Mouse (Mus musculus): ENCODE data around the gene Gm10799.
"Not testable (repeated sequence)": the region's sequence is repeated elsewhere in the genome, so short reads cannot be mapped to it uniquely, and the experiment has no call there.

The Gm10799 gene

GRCm38 (mm10) chr2:104065526-104065925, 2.8 kb downstream of the Gm10799 start, which contains the start of gene Gm10912:
Gm10912 (plus strand) TSS chr2:104065826.
- in situ Hi-C loops (cut with MboI) = not testable (repeated sequence)

- in situ Hi-C loops (cut with MboI) = no loop called here
These were observed 4.2 kb downstream of the Gm10799 start for GRCm38 (mm10) chr2:104064152-104064551.

DNA sequence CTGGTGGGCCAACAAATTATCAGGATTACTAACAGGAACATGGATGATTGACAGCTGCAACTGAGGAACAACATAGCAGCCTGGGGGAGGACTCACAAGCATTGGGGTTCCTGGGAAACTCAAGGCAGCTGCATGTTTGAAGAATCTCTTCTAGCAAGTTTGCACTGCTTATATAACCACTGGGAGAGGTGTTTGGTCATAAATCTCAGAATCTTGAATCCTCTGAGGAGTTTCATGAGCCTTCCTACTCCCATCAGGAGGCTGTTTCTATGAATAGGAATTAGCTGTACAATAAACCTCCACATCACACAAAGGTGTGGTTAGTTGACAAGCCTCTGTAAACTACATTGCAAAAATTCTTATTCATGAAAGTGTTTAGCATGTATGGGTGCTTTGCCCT, 5.7 kb downstream of the Gm10799 start:
- in situ Hi-C loops (cut with MboI) = no loop called here

- in situ Hi-C loops (cut with MboI) = no loop called here
These were observed 7.4 kb downstream of the Gm10799 start for GRCm38 (mm10) chr2:104060996-104061395.

- in situ Hi-C loops (cut with MboI) = no loop called here
These were observed 8.6 kb downstream of the Gm10799 start for GRCm38 (mm10) chr2:104059786-104060185.

GRCm38 (mm10) chr2:104058954-104059353, 9.4 kb downstream of the Gm10799 start:
- in situ Hi-C loops (cut with MboI) = no loop called here

- in situ Hi-C loops (cut with MboI) = no loop called here
These were observed 10.0 kb downstream of the Gm10799 start for GRCm38 (mm10) chr2:104058381-104058780.

DNA sequence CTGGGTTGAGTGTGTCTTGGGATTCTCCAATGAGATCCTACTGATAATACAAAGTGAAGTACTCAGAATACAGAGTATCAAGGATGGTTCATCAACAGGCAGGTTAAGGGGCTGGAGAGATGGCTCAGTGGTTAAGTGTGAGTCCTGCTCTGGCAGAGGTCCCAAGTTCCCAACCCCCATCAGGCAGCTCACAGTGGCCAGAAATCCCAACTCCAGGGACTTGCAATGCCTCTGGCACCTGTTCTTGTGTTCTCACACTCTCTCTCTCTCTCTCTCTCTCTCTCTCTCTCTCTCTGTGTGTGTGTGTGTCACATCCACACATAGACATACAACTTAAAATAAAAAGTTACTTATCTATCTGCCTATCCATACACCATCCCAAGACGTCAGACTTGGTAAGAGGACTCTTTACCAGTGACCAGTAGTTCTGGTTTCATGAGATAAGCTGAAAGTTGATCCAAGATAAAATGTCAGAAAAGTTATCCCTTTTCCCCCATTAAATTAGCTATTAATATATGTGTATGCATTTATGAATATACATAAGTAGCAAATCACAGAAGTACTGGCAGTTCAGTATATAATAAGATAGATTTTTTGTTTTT, 23.8 kb downstream of the Gm10799 start:
- in situ Hi-C loops (cut with MboI) = no loop called here

GRCm38 (mm10) chr2:104043624-104044478, 24.5 kb downstream of the Gm10799 start:
- in situ Hi-C loops (cut with MboI) = no loop called here

- in situ Hi-C loops (cut with MboI) = no loop called here
These were observed 25.6 kb downstream of the Gm10799 start for GRCm38 (mm10) chr2:104042766-104043165.

DNA sequence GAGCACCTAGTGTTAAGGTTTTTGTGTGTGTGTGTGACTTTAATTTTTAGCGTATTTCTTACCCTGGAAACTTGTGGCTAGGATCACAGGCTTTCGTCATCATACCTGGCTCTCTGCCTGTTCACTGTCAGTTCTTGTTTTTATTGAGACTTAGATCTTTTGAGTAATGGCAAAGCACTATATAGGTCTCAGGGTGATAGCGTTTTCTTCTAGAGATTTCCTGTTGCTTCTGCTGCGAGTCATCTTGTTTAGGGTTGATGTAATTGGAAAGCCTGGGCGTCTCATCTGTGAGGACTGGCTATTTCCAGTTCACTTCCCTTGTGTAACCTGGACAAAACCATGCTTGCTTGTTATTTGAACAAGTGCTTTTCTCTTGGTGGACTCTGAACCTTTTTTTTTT, 26.7 kb downstream of the Gm10799 start:
- in situ Hi-C loops (cut with MboI) = no loop called here

DNA sequence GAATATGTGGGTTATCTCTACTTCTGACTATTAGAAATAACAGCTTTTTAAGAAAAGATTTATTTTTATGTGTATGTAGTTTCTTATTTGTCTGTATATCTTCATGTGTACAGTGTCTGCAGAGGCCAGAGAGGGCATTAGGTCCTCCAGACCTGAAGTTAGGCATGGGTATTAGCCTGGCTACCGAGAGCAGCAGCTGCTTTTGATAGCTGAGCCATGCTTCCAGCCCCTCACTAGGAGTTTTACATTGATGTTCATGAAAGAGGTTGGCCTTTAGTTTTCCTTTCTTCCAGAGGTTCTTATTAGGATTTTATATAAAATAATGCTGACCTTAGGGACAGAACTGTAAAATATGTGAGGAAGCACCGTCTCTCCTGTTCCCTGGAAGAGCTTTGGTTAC, 30.1 kb downstream of the Gm10799 start:
- in situ Hi-C loops (cut with MboI) = no loop called here

GRCm38 (mm10) chr2:104036316-104036715, 32.0 kb downstream of the Gm10799 start:
- in situ Hi-C loops (cut with MboI) = no loop called here

- in situ Hi-C loops (cut with MboI) = no loop called here
These were observed 32.8 kb downstream of the Gm10799 start for GRCm38 (mm10) chr2:104035595-104035994.

- in situ Hi-C loops (cut with MboI) = no loop called here
These were observed 33.4 kb downstream of the Gm10799 start for GRCm38 (mm10) chr2:104034832-104035472.

- in situ Hi-C loops (cut with MboI) = no loop called here
These were observed 36.3 kb downstream of the Gm10799 start for GRCm38 (mm10) chr2:104032056-104032455.

- in situ Hi-C loops (cut with MboI) = no loop called here
These were observed 38.0 kb downstream of the Gm10799 start for GRCm38 (mm10) chr2:104030381-104030780.

GRCm38 (mm10) chr2:104029074-104029473, 39.3 kb downstream of the Gm10799 start:
- in situ Hi-C loops (cut with MboI) = no loop called here

- in situ Hi-C loops (cut with MboI) = no loop called here
These were observed 40.1 kb downstream of the Gm10799 start, which contains the start of gene 4931422A03Rik for GRCm38 (mm10) chr2:104028139-104028723. 4931422A03Rik (minus strand) TSS chr2:104028361.

GRCm38 (mm10) chr2:104027458-104028138, 40.8 kb downstream of the Gm10799 start, which contains the start of gene Fbxo3:
Fbxo3 (plus strand) TSS chr2:104027721.
- in situ Hi-C loops (cut with MboI) = no loop called here

DNA sequence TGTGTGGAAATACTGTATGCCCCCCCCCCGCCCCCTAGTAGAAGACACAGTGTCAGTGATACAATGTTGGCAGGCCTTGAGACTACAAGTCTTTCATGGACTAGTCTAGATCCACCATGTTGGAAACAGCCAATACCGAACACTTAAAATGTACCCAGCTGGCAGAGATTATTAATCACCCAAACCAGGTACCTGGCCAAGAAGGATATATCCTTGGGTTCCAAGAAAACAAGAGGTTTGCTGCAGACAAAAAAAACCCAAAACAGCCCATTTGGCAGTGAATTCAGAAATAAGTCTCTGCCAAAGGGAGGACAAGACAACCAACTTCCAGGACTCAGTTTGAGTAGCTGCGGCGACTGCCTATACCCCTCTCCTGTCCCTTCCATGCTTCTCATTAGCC, 43.7 kb downstream of the Gm10799 start:
- in situ Hi-C loops (cut with MboI) = no loop called here

- in situ Hi-C loops (cut with MboI) = no loop called here
These were observed 45.3 kb downstream of the Gm10799 start for GRCm38 (mm10) chr2:104023096-104023495.
